Mouse (Mus musculus) frontal cortex, postnatal 14 days (tissue): ENCODE measurements around the gene Cfap77.

ENCODE experiments used
- DNase-seq, 2 experiments: peaks; one replicate each; pipeline ENCODE4 v3.0.0; 2022; ENCODE audit warnings: low spot score in 2 of 2

Gene Cfap77

GRCm38 (mm10) chr2:29051932-29052331, 2.9 kb downstream of the Cfap77 start:
- no peak for DNase-seq

GRCm38 (mm10) chr2:29046151-29046550, 8.7 kb downstream of the Cfap77 start:
- DNase-seq = peak in 1 of 2 experiments; percentile 6

GRCm38 (mm10) chr2:29042124-29042523, 12.7 kb downstream of the Cfap77 start:
- DNase-seq = no peak

GRCm38 (mm10) chr2:29041477-29041768, 13.4 kb downstream of the Cfap77 start:
- DNase-seq = no peak

GRCm38 (mm10) chr2:29040594-29041476, 14.0 kb downstream of the Cfap77 start:
- DNase-seq = no peak

- no peak for DNase-seq
Observed at GRCm38 (mm10) chr2:29039741-29040140, 15.1 kb downstream of the Cfap77 start.

GRCm38 (mm10) chr2:29035698-29036097, 19.2 kb downstream of the Cfap77 start:
- no peak for DNase-seq

- no peak for DNase-seq
Observed at GRCm38 (mm10) chr2:29034542-29035475, 20.1 kb downstream of the Cfap77 start.

GRCm38 (mm10) chr2:29031951-29032350, 22.9 kb downstream of the Cfap77 start:
- DNase-seq = no peak

GRCm38 (mm10) chr2:29030048-29030734, 24.7 kb downstream of the Cfap77 start:
- DNase-seq = no peak

- DNase-seq = peak in 1 of 2 experiments; percentile 12
Observed at GRCm38 (mm10) chr2:29025284-29025683, 29.6 kb downstream of the Cfap77 start.

GRCm38 (mm10) chr2:29023001-29023400, 31.9 kb downstream of the Cfap77 start:
- no peak for DNase-seq

GRCm38 (mm10) chr2:29021025-29021424, 33.8 kb downstream of the Cfap77 start:
- no peak for DNase-seq

GRCm38 (mm10) chr2:29018680-29019079, 36.2 kb downstream of the Cfap77 start:
- DNase-seq = no peak

GRCm38 (mm10) chr2:29016599-29017587, 38.0 kb downstream of the Cfap77 start:
- DNase-seq = no peak

GRCm38 (mm10) chr2:29012523-29012922, 42.3 kb downstream of the Cfap77 start:
- no peak for DNase-seq

- DNase-seq = no peak
Observed at GRCm38 (mm10) chr2:29007656-29008055, 47.2 kb downstream of the Cfap77 start.

GRCm38 (mm10) chr2:29006455-29007034, 48.3 kb downstream of the Cfap77 start:
- no peak for DNase-seq

- DNase-seq = no peak
Observed at GRCm38 (mm10) chr2:29004037-29004436, 50.8 kb downstream of the Cfap77 start.

- no peak for DNase-seq
Observed at GRCm38 (mm10) chr2:28998246-28998645, 56.6 kb downstream of the Cfap77 start.
